In genomic region chr6:5976241-5976640, GRCm38 (mm10) we compare ENCODE assay signal across 32 mouse cellular contexts.
DNase-seq lines count a peak whose midpoint lies in the region; ATAC-seq and TF ChIP-seq lines count a peak whose summit lies in the region.
"Had no signal": no experiment of that assay in that cellular context is flagged by ENCODE, and none has a peak within 500 bp of the region (broad histone marks: within the 10 kb centered on the region; RNA-seq: fewer than 3 reads in every experiment).

No protein-coding gene starts in this region.

- no peak overlapping the region for H3K9ac ChIP-seq in heart, embryonic 14.5 days (ENCODE audit: low read length)
- no peak overlapping the region for H3K9ac ChIP-seq in kidney, embryonic 15.5 days
- no peak overlapping the region for H3K9ac ChIP-seq in lung, postnatal 0 days (replicated peaks; ENCODE audit: low read depth)
- H3K9ac ChIP-seq: embryonic facial prominence, embryonic 13.5 days; forebrain, embryonic 15.5 days; hindbrain, embryonic 13.5 days; liver, embryonic 12.5 days; liver, postnatal 0 days; midbrain, embryonic 12.5 days; neural tube, embryonic 12.5 days had no signal

- no peaks in the 10 kb centered on the region for H3K36me3 ChIP-seq in heart, embryonic 14.5 days (ENCODE audit: control insufficient read depth, insufficient read depth, low read length)
- no peaks in the 10 kb centered on the region for H3K36me3 ChIP-seq in kidney, embryonic 15.5 days
- no peaks in the 10 kb centered on the region for H3K36me3 ChIP-seq in lung, postnatal 0 days (ENCODE audit: insufficient read depth, low read length)
- H3K36me3 ChIP-seq: embryonic facial prominence, embryonic 13.5 days; forebrain, embryonic 10.5 days; forebrain, embryonic 15.5 days; hindbrain, embryonic 13.5 days; liver, embryonic 12.5 days; midbrain, embryonic 12.5 days; neural tube, embryonic 12.5 days had no signal

- no peak for TF ChIP-seq CTCF in lung, postnatal 0 days (IDR thresholded peaks at IDR 0.05)

- no peak for ATAC-seq in heart, embryonic 14.5 days (ENCODE audit: insufficient number of reproducible peaks, insufficient read depth, low FRiP score, low read depth)
- ATAC-seq in kidney, embryonic 15.5 days (replicated peaks; ENCODE audit: low FRiP score): 0 out of 2 replicates have a peak, but pooled peaks have one; percentile 49
- ATAC-seq in lung, postnatal 0 days: no peak
- ATAC-seq: activated CD4-positive, CD25-positive, alpha-beta regulatory T cell, adult 4 months; forebrain, embryonic 15.5 days; liver, embryonic 12.5 days; liver, postnatal 0 days had no signal

- no peaks in the 10 kb centered on the region for H3K27me3 ChIP-seq in heart, embryonic 14.5 days (ENCODE audit: control insufficient read depth, insufficient read depth, low read length)
- H3K27me3 ChIP-seq in kidney, embryonic 15.5 days: no peaks in the 10 kb centered on the region
- H3K27me3 ChIP-seq in lung, postnatal 0 days (replicated peaks; ENCODE audit: insufficient read depth, low read length): no peaks in the 10 kb centered on the region
- H3K27me3 ChIP-seq: CH12.LX; embryonic facial prominence, embryonic 13.5 days; forebrain, embryonic 15.5 days; hindbrain, embryonic 13.5 days; liver, embryonic 12.5 days; megakaryocyte, embryonic 14.5 days; midbrain, embryonic 12.5 days; neural tube, embryonic 12.5 days had no signal

- intact Hi-C loops in heart, postnatal 36 days (cut with DNase I): no loop called here

- H3K4me1 ChIP-seq in heart, embryonic 14.5 days (ENCODE audit: control insufficient read depth in 2 of 2, insufficient read depth in 2 of 2, low read length in 2 of 2): peaks cover 0 to 5% of the 10 kb centered on the region in 2 experiments; a peak in 1 of 4 replicates
- H3K4me1 ChIP-seq in kidney, embryonic 15.5 days: 0 out of 2 replicates have a peak, but pooled peaks cover 4% of the 10 kb centered on the region
- no peaks in the 10 kb centered on the region for H3K4me1 ChIP-seq in lung, postnatal 0 days (ENCODE audit: insufficient read depth, low read depth, low read length)
- H3K4me1 ChIP-seq: forebrain, embryonic 10.5 days; forebrain, embryonic 15.5 days; hindbrain, embryonic 13.5 days; liver, embryonic 12.5 days; megakaryocyte, embryonic 14.5 days; midbrain, embryonic 12.5 days; neural tube, embryonic 12.5 days had no signal

- H3K4me2 ChIP-seq in heart, embryonic 14.5 days (ENCODE audit: low read length): no peak overlapping the region
- no peak overlapping the region for H3K4me2 ChIP-seq in kidney, embryonic 15.5 days
- no peak overlapping the region for H3K4me2 ChIP-seq in lung, postnatal 0 days (replicated peaks; ENCODE audit: low read depth, low read length)
- H3K4me2 ChIP-seq: forebrain, embryonic 15.5 days; hindbrain, embryonic 13.5 days; liver, embryonic 12.5 days; midbrain, embryonic 12.5 days; neural tube, embryonic 12.5 days had no signal

- H3K9me3 ChIP-seq in heart, embryonic 14.5 days (ENCODE audit: control insufficient read depth, low read length): no peaks in the 10 kb centered on the region
- no peaks in the 10 kb centered on the region for H3K9me3 ChIP-seq in kidney, embryonic 15.5 days (replicated peaks)
- H3K9me3 ChIP-seq in lung, postnatal 0 days (ENCODE audit: low read length): no peaks in the 10 kb centered on the region
- H3K9me3 ChIP-seq: embryonic facial prominence, embryonic 13.5 days; forebrain, embryonic 10.5 days; forebrain, embryonic 15.5 days; hindbrain, embryonic 13.5 days; liver, embryonic 12.5 days; megakaryocyte, embryonic 14.5 days; midbrain, embryonic 12.5 days; neural tube, embryonic 12.5 days had no signal

- 34% methylated on average over 4 of the region's 4 CpGs for WGBS in heart, embryonic 14.5 days
- WGBS in kidney, embryonic 15.5 days: 25% methylated on average over 4 of the region's 4 CpGs
- 24% methylated on average over 4 of the region's 4 CpGs for WGBS in lung, postnatal 0 days

- peak; percentile 88 for DNase-seq in heart, adult 11 months
- no peak for DNase-seq in heart, postnatal 36 days
- no peak for DNase-seq in heart, postnatal 4 days
- no peak for DNase-seq in kidney, postnatal 4 days
- DNase-seq in lung, postnatal 0 days (ENCODE audit: low spot score): peak; percentile 7
- DNase-seq in lung, postnatal 36 days: no peak
- DNase-seq: adrenal gland, adult 2 months; adrenal gland, postnatal 36 days; cerebellum, adult 18-20 months; cerebellum, postnatal 10 days; gastrocnemius, postnatal 25 days; kidney, adult 11 months; kidney, postnatal 14 days; left cerebral cortex, postnatal 4 days; liver, postnatal 0 days; lung, postnatal 4 days; right cerebral cortex, adult 18-20 months; right cerebral cortex, postnatal 4 days; thymus, postnatal 14 days had no signal

- peak overlapping the region; percentile 70 to 79 for H3K27ac ChIP-seq in heart, embryonic 14.5 days (replicated peaks in 1 of 2; ENCODE audit: control insufficient read depth in 1 of 2, insufficient read depth in 1 of 2, low read depth in 2 of 2, low read length in 2 of 2)
- H3K27ac ChIP-seq in kidney, embryonic 15.5 days: peak overlapping the region; percentile 68
- no peak overlapping the region for H3K27ac ChIP-seq in lung, postnatal 0 days (ENCODE audit: low read length)
- H3K27ac ChIP-seq: embryonic facial prominence, embryonic 13.5 days; forebrain, embryonic 10.5 days; forebrain, embryonic 15.5 days; hindbrain, embryonic 13.5 days; liver, embryonic 12.5 days; midbrain, embryonic 12.5 days; neural tube, embryonic 12.5 days had no signal

- TF ChIP-seq EP300 in lung, postnatal 0 days (IDR thresholded peaks at IDR 0.05): no peak

- H3K4me3 ChIP-seq in heart, embryonic 14.5 days (ENCODE audit: control insufficient read depth in 1 of 2, insufficient read depth in 1 of 2, low read depth in 1 of 2, low read length in 2 of 2): no peak overlapping the region
- H3K4me3 ChIP-seq in kidney, embryonic 15.5 days (replicated peaks): no peak overlapping the region
- no peak overlapping the region for H3K4me3 ChIP-seq in lung, postnatal 0 days (ENCODE audit: low read depth, low read length)
- H3K4me3 ChIP-seq: embryonic facial prominence, embryonic 13.5 days; forebrain, embryonic 10.5 days; forebrain, embryonic 15.5 days; hindbrain, embryonic 13.5 days; liver, embryonic 12.5 days; megakaryocyte, embryonic 14.5 days; midbrain, embryonic 12.5 days; myocyte; neural tube, embryonic 12.5 days had no signal

Comparison
In these comparisons a context has a peak if more than half of its experiments do, and no peak if none do; other contexts are left out.
1. DNase-seq: peak in heart, adult 11 months (single experiment) and lung, postnatal 0 days (single experiment); none in heart, postnatal 36 days (0 of 2), heart, postnatal 4 days (single experiment), kidney, postnatal 4 days (0 of 2) and lung, postnatal 36 days (single experiment).